Mouse (Mus musculus): ENCODE measurements around the gene Sft2d1.
A peak's percentile ranks its signal among the peaks of the same experiment; 100 is the strongest.

Gene Sft2d1

DNA sequence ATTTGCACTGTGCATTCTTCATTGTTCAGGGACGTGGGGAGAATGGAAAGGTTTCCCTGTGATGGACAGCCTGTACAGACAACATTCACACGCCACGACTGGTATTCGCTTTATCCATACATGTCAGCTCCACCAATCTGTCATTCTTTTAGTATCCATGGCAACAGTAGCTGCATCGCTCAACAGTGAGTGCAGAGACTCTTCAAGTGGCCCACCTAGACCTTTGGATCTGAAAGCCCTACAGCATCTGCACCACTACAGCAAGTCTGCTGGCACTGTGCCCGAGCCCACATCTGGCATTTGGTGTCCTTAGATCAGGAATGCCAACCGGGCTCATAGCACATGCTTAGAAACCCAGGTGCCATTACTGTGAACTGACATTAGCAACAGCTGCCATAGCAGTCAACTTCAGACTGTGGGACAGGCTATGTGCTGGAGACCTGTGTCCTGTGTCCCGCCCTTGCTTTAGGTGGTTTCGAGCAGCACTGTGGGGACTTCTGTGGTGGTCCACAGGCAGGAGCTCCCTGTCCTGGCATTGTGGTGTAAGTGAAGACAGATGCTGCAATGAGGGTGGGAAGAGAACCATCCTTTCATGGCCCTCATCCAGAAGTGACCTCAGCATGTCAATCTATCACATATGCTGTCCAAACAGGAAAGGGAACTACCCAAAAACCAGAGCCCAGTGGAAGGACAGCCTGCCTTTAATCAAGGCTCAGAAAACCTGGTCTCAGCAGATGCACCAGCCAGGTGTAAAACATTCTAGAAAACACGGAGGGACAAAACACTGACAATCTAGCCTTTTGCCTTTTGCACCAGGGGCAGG, 50.6 kb downstream of the Sft2d1 start:
- no peak for DNase-seq (ENCODE audit: low read depth, low spot score)

- DNase-seq (ENCODE audit: low read depth, low spot score): no peak
Measured at GRCm38 (mm10) chr17:8367514-8368480, 56.9 kb downstream of the Sft2d1 start.

- DNase-seq (ENCODE audit: low read depth, low spot score): no peak
Measured at GRCm38 (mm10) chr17:8368570-8368969, 57.7 kb downstream of the Sft2d1 start.

- no peak for DNase-seq (ENCODE audit: low read depth, low spot score)
Measured at GRCm38 (mm10) chr17:8369171-8369570, 58.3 kb downstream of the Sft2d1 start.

GRCm38 (mm10) chr17:8370634-8371229, 59.8 kb downstream of the Sft2d1 start:
- no peak for DNase-seq (ENCODE audit: low read depth, low spot score)

GRCm38 (mm10) chr17:8371834-8372233, 60.9 kb downstream of the Sft2d1 start:
- DNase-seq (ENCODE audit: low read depth, low spot score): peak; percentile 75

DNA sequence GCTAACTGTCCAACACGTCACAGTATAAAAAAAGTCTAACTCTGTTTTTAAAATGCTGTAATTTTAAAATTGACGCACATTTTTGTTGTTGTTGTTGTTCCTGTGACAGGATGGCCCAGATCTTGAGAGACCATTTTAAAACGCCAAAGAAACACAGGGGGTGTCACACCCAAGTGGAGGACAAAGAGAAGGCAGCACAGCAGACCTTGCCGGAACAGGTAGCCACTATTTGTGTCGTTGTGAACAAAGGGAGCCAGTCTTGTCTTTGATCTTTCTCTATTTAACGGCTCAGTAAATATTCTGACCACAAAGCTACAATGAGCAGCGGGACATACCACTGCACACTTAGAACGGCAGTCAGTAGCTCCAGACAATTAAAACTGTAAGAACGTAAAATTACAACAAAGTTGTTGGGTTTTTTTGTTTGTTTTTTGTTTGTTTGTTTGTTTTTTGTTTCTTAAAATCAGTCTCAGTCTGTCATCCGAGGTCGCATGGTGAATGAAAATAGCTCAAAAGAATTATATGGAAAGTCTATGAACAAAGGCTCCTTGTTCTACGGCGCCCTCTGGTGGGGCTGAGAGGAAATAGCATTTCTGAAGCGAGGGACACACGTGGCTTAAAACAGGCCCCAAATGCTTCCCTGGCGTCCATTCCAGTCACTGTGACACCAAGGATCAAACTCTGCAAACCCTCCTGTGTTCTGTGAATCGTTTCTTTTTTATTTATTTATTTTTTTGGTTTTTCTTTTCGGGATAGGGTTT, 61.6 kb downstream of the Sft2d1 start:
- peak; percentile 80 for DNase-seq (ENCODE audit: low read depth, low spot score)

All from CD4-positive helper T cell, adult 2 months (primary cell).